Mouse (Mus musculus): ENCODE measurements around the gene Pkd1l1. TPM values are rescaled to one million over a fixed set of nuclear protein-coding genes. Genes with fewer than 3 reads are reported as not detected.

Gene Pkd1l1
- polyA plus RNA-seq, 1 experiment from 2014 or later = 0.14 TPM

DNA sequence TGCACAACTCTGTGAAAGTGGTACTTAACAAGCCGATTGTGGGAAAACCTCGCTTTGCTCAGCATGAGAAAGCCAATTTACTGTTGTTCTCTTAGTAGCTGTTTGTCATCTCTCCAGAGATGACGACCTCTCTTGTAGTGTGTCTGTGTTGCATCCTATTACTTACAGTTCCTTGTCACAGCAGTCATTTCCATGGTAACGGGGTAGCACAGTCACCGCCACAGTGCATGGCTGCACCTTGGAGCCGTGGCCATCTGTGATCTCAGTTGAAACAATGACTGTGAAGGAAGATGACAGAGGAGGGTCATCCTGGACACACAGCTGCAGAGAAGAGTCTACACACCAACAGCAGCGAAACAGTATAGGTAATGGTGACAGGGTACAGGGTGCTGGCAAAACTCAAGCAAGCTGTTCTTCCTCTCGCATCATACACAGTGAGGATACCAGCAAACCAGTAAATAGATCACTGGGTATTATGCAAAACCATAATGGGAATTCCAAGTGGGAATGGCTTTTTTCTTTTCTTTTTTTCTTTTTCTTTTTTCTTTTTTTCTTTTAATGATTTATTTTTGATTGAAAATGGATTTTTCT, 56.9 kb downstream of the Pkd1l1 start:
- Histone ChIP-seq H3K9me3 (no peaks in the 10 kb centered on the region), H3K27ac (replicated peaks) (peak overlapping the region; percentile 31; the same call in 1 of the 2 replicates), H3K36me3 (no peaks in the 10 kb centered on the region), H3K27me3 (no peaks in the 10 kb centered on the region), H3K9ac (no peak overlapping the region), H3K4me1 (replicated peaks) (no peaks in the 10 kb centered on the region; the same call in 1 of the 2 replicates), H3K4me3 (no peak overlapping the region), H3K4me2 (peak overlapping the region; percentile 18)
- WGBS = 45% methylated on average over 8 of the region's 8 CpGs
- peak; percentile 96 for ATAC-seq (ENCODE audit: low FRiP score, low read depth)

DNA sequence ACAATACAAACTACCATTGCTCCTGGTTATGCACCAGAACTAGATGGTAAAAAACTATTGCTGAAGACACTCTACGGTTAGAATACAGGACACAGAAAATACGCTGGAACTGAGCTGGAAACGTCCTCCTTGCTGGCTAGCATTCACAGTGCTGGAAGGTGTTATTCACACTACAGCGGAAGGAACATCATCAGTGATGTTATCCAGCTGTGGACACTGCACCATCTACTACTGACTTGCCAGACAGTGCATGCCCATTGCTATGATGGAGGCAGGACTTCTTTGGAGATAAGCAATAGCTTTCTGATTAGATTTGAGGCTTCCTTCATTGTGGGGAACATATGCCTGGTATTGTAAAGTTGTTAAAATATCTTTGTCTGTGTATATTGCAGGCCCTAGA, 90.3 kb downstream of the Pkd1l1 start:
- ATAC-seq (ENCODE audit: low FRiP score, low read depth) = no peak
- Histone ChIP-seq H3K36me3 (no peaks in the 10 kb centered on the region), H3K9me3 (no peaks in the 10 kb centered on the region), H3K9ac (no peak overlapping the region), H3K27me3 (no peaks in the 10 kb centered on the region), H3K4me1 (replicated peaks) (no peaks in the 10 kb centered on the region), H3K27ac (replicated peaks) (no peak overlapping the region), H3K4me2 (no peak overlapping the region), H3K4me3 (no peak overlapping the region)
- 94% methylated on average over 4 of the region's 4 CpGs for WGBS

DNA sequence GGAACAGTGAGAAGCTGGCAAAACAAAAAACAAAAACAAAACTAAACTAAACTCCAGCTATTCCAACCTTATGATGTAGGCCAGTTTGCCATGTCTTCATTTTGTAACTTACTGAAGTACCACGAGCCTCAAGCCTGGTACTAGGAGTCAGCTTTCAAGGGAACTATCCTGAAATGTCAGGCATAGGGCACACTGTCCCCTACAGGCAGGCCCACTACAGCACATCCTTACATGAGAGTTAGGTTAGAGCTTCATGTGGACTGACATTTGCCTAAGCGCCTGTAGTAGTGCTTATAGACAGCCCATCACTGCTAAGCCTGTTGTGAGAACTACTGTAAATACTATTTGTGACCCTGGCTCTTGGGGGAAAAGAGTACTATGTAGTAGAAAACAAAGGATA, 91.5 kb downstream of the Pkd1l1 start:
- H3K27ac ChIP-seq (replicated peaks) = no peak overlapping the region
- ATAC-seq (ENCODE audit: low FRiP score, low read depth) = no peak
- WGBS = 64% methylated on average over 2 of the region's 2 CpGs
- no peaks in the 10 kb centered on the region for H3K4me1 ChIP-seq (replicated peaks)
- H3K36me3 ChIP-seq = no peaks in the 10 kb centered on the region
- H3K4me2 ChIP-seq = no peak overlapping the region
- H3K9me3 ChIP-seq = no peaks in the 10 kb centered on the region
- H3K4me3 ChIP-seq = no peak overlapping the region
- no peaks in the 10 kb centered on the region for H3K27me3 ChIP-seq
- H3K9ac ChIP-seq = no peak overlapping the region

DNA sequence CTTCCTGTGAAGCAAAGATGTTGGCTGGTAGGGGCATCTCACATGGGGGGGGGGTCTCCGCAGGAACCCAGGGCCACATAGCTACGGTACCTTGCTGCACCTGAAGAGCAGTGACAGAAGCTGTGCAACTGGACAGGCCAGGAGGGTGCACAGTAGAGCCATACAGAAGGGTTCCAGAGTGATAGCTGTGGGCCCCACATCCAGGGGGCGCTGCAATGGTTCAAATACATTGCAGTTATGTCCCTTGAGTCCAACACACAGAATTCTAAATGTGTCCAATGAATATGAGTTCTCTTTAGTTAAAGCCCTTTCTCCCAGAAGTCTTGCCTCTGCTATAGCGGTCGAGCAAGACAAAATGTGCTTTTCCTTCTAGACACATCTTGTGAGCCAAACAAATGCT, 103.0 kb downstream of the Pkd1l1 start:
- WGBS = 91% methylated on average over 5 of the region's 5 CpGs
- no peak overlapping the region for H3K4me3 ChIP-seq
- H3K9ac ChIP-seq = no peak overlapping the region
- H3K4me2 ChIP-seq = no peak overlapping the region
- H3K4me1 ChIP-seq (replicated peaks) = no peaks in the 10 kb centered on the region
- no peaks in the 10 kb centered on the region for H3K36me3 ChIP-seq
- H3K27ac ChIP-seq (replicated peaks) = no peak overlapping the region
- no peaks in the 10 kb centered on the region for H3K9me3 ChIP-seq
- ATAC-seq (ENCODE audit: low FRiP score, low read depth) = no peak
- H3K27me3 ChIP-seq = no peaks in the 10 kb centered on the region

DNA sequence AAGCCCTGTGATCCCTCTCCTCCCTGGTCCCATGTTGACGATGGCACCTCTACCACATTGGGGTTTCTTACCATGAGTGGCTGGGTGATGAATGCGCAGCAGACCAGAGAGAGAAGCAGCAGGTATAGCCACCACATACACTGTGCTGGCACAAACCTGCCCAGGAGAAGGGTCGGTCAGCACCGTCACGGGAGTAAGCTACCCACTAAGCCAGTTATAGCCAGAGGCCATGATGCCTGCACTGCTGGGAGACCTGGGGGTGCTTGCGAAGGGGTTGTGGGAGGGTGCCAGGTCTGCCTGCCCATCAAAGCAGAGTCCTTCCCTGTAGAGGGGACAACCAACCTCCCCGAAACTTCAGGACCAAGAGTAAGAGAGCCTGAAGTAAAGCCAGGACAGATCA, 107.0 kb downstream of the Pkd1l1 start:
- no peaks in the 10 kb centered on the region for H3K36me3 ChIP-seq
- H3K9me3 ChIP-seq = no peaks in the 10 kb centered on the region
- no peaks in the 10 kb centered on the region for H3K27me3 ChIP-seq
- no peak overlapping the region for H3K4me3 ChIP-seq
- WGBS = 94% methylated on average over 7 of the region's 7 CpGs
- H3K9ac ChIP-seq = no peak overlapping the region
- no peak overlapping the region for H3K27ac ChIP-seq (replicated peaks)
- H3K4me1 ChIP-seq (replicated peaks) = no peaks in the 10 kb centered on the region
- H3K4me2 ChIP-seq = no peak overlapping the region
- no peak for ATAC-seq (ENCODE audit: low FRiP score, low read depth)

DNA sequence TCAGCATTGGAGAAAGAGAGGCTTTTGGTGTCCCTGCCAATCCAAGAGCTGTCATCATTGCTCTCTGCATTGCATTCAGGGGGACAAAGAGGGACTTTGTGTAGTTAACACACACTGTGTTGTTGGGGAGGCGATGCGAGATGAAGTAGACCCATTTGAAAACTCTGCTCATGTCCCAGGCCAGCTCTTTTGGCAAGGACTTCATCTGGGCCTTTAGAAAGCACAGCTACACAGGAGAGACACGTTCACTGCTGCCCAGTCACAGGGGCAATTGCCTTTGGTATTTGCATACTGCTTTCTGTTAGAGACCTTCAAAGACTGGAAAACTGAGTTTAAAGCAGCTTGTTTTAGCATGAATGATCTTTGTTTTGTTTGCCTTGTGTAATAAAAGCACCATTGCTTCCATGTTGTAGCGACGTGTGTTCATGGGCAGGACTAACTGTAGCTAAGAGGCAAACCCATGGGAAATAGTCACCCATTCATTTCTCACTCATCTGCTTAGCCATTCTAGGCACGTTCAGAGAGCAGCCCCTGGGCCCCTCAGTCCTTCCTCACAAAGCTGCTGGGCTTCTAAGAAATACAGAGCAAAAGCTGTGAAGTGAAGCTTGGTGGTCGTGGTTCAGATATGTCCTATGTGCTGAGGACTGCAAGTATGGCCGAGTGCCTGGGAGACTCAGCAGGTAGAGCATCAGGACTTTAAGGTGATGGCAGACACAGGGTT, 109.0 kb downstream of the Pkd1l1 start:
- H3K27me3 ChIP-seq = no peaks in the 10 kb centered on the region
- WGBS = 47% methylated on average over 8 of the region's 8 CpGs
- H3K36me3 ChIP-seq = no peaks in the 10 kb centered on the region

DNA sequence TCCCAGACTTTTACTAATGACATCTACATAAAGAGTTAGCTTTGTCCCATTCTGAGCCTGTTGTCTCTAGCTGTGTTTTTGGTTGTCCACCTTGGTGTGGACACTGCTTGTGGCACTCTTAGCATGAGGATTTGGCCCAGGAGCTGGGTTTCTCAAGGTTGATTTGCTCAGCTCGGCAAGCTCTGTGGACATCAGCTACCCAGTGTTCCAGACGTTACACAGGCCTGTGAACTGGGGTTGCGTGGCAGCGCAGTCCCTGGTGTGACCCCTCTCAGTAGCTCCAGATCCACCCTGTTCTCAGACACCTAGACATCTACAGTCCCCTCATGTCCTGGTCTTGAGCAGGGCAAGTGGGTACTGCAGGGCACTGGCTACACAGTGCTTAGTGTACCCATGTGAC, 110.6 kb downstream of the Pkd1l1 start:
- Histone ChIP-seq H3K36me3 (no peaks in the 10 kb centered on the region), H3K9ac (no peak overlapping the region), H3K9me3 (no peaks in the 10 kb centered on the region), H3K4me2 (no peak overlapping the region), H3K27me3 (no peaks in the 10 kb centered on the region), H3K4me3 (no peak overlapping the region), H3K27ac (replicated peaks) (no peak overlapping the region), H3K4me1 (replicated peaks) (no peaks in the 10 kb centered on the region)
- ATAC-seq (ENCODE audit: low FRiP score, low read depth) = no peak
- WGBS = 87% methylated on average over 4 of the region's 4 CpGs

More for the DNA sequence above, 109.0 kb downstream of the Pkd1l1 start:
- Histone ChIP-seq H3K9me3 (no peaks in the 10 kb centered on the region), H3K4me3 (no peak overlapping the region), H3K4me2 (no peak overlapping the region), H3K27ac (replicated peaks) (peak overlapping the region; percentile 75), H3K9ac (no peak overlapping the region), H3K4me1 (replicated peaks) (no peaks in the 10 kb centered on the region)
- ATAC-seq (ENCODE audit: low FRiP score, low read depth) = peak; percentile 88

DNA sequence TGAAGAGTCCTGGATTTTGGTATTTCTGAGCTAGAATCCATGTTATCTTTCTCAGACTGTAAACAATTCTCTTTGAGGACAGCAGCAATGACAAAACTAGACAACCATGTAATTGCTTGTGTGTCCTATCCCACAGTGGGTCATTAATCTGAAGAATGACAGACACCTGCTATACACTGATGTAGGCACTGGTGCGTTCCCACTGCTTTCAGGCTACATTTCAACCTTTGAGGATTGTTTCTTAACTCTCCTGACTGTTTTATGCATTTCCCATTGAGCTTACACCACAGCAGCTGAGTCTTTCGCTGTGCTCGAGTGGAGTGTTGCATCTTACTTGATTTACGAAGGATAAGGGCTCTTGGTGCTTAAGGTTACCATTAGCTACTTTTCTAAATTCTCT, 111.1 kb downstream of the Pkd1l1 start:
- ATAC-seq (ENCODE audit: low FRiP score, low read depth) = no peak
- no peaks in the 10 kb centered on the region for H3K4me1 ChIP-seq (replicated peaks)
- 65% methylated on average over 4 of the region's 4 CpGs for WGBS

DNA sequence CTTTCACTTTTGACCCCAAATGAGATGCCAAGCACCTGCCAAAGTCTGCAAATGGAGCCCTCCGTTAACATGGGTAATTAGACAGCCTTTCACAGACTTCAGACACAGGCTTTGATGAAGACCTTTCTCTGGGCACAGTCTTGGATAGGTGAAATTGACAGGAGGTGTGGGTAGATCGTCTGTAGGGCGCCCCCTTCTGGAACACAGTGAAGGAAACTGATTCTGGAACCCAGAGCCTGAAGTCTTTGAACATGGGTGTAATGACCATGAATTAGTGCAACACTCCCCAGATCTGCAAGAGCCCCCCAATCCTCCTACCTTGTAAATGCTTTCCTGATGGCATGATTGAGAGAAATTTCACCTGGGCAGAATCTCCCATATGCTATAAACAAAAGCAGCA, 112.2 kb downstream of the Pkd1l1 start:
- no peak for ATAC-seq (ENCODE audit: low FRiP score, low read depth)
- Histone ChIP-seq H3K27me3 (no peaks in the 10 kb centered on the region), H3K9ac (no peak overlapping the region), H3K9me3 (no peaks in the 10 kb centered on the region), H3K4me1 (replicated peaks) (no peaks in the 10 kb centered on the region), H3K27ac (replicated peaks) (no peak overlapping the region), H3K4me2 (no peak overlapping the region), H3K36me3 (no peaks in the 10 kb centered on the region), H3K4me3 (no peak overlapping the region)
- 30% methylated on average over 3 of the region's 3 CpGs for WGBS

More for the DNA sequence above, 111.1 kb downstream of the Pkd1l1 start:
- H3K36me3 ChIP-seq = no peaks in the 10 kb centered on the region
- no peak overlapping the region for H3K9ac ChIP-seq
- H3K4me2 ChIP-seq = no peak overlapping the region
- no peak overlapping the region for H3K4me3 ChIP-seq
- H3K27me3 ChIP-seq = no peaks in the 10 kb centered on the region
- no peaks in the 10 kb centered on the region for H3K9me3 ChIP-seq
- no peak overlapping the region for H3K27ac ChIP-seq (replicated peaks)

DNA sequence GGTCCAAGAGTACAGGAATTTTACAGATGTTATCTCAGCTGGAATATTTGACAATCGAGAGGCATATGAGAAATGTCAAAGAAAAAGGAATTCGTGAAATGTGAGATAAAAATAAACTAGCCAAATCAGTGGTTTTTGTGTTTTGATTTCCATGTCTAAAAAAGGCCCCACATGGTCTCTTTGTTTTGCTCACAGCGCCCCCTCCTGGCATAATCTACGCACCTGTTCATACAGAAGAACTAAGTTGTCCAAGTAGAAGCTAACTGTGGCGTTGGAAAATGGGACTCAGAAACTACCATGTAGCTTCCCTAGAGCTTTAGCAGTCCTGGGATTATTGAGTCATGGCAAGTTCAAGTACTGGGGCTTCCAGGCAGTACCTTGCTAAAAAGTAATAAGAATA, 113.2 kb downstream of the Pkd1l1 start:
- H3K4me3 ChIP-seq = no peak overlapping the region
- no peak overlapping the region for H3K27ac ChIP-seq (replicated peaks)
- H3K4me1 ChIP-seq (replicated peaks) = no peaks in the 10 kb centered on the region
- H3K27me3 ChIP-seq = no peaks in the 10 kb centered on the region
- H3K36me3 ChIP-seq = no peaks in the 10 kb centered on the region
- ATAC-seq (ENCODE audit: low FRiP score, low read depth) = no peak
- no peaks in the 10 kb centered on the region for H3K9me3 ChIP-seq
- no peak overlapping the region for H3K9ac ChIP-seq
- 31% methylated on average over 5 of the region's 5 CpGs for WGBS
- no peak overlapping the region for H3K4me2 ChIP-seq

DNA sequence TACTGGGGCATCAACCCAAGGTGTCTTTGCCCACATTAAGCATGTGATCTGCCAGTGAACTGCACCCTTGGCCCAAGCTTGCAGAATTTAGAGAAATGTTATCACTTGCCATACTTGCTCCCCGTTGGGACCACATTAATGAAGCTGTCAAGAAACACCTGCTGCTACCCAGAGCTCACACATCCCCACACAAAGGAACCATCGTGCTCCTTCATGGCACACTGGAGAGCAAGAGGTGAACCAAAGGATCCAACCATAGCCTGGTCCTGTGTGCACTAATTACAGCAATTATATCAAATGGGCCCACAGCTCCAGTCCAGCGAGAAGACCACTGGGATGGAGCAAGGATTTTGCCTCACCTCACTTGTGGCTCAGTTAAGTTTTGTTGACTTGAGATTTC, 114.0 kb downstream of the Pkd1l1 start:
- Histone ChIP-seq H3K36me3 (no peaks in the 10 kb centered on the region), H3K4me3 (no peak overlapping the region), H3K9me3 (no peaks in the 10 kb centered on the region), H3K27me3 (no peaks in the 10 kb centered on the region), H3K9ac (no peak overlapping the region), H3K4me2 (no peak overlapping the region), H3K27ac (replicated peaks) (no peak overlapping the region), H3K4me1 (replicated peaks) (no peaks in the 10 kb centered on the region)
- ATAC-seq (ENCODE audit: low FRiP score, low read depth) = no peak
- WGBS = 58% methylated on average over 3 of the region's 3 CpGs

DNA sequence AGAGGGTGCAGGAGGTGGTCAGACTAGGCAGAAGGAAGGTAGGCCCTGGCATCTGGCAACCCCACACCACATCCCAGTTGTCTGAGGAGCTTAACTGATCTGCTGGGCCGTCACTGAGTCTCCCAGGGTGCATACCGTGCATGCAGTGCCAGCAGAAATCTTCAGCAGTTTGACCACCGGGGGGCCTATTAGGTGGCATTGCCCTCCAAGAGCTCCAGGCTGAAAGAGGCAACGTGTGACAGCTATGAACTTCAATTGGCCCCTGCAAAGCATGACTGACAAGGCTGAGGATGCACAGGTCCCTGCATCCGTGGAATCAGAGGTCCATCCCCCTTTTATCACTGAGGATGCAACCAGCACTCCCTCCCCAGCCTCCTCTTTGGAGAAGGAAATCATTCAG, 116.9 kb downstream of the Pkd1l1 start:
- no peaks in the 10 kb centered on the region for H3K27me3 ChIP-seq
- ATAC-seq (ENCODE audit: low FRiP score, low read depth) = no peak
- 52% methylated on average over 5 of the region's 5 CpGs for WGBS
- no peaks in the 10 kb centered on the region for H3K36me3 ChIP-seq
- H3K4me2 ChIP-seq = no peak overlapping the region
- H3K4me3 ChIP-seq = no peak overlapping the region
- no peak overlapping the region for H3K9ac ChIP-seq
- no peaks in the 10 kb centered on the region for H3K4me1 ChIP-seq (replicated peaks)
- H3K9me3 ChIP-seq = no peaks in the 10 kb centered on the region
- H3K27ac ChIP-seq (replicated peaks) = no peak overlapping the region

DNA sequence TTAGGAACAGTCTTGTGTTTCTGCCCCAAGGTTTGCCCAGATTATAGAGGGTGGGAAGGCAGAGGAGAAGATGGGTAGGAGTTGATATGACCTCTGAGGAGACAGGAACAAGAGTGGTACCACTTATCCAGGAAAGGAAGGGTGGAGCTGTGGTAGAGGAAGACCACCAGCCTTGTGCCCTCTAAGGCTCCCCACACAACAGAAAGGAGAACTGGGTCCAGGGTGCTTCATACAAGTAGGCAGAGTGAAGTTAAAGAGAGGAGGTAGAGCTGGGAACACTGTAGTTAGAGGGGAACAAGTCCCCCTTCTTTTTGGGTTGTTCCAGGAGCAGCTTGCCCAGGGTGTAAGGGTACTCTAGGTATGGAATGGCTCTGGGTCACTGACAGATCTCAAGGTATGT, 125.0 kb downstream of the Pkd1l1 start:
- ATAC-seq (ENCODE audit: low FRiP score, low read depth) = no peak
- Histone ChIP-seq H3K27me3 (no peaks in the 10 kb centered on the region), H3K4me2 (no peak overlapping the region), H3K9ac (no peak overlapping the region), H3K9me3 (no peaks in the 10 kb centered on the region), H3K27ac (replicated peaks) (no peak overlapping the region), H3K36me3 (no peaks in the 10 kb centered on the region), H3K4me3 (no peak overlapping the region), H3K4me1 (replicated peaks) (no peaks in the 10 kb centered on the region)

Measured in hindbrain, embryonic 15.5 days (tissue).